Mouse (Mus musculus) G1E (cell line): Measurements from ENCODE around the gene Akr1c18. TPM values are rescaled to one million over a fixed set of nuclear protein-coding genes. Genes with fewer than 3 reads are reported as not detected.
"Not testable (repeated sequence)": the region's sequence is repeated elsewhere in the genome, so short reads cannot be mapped to it uniquely, and the experiment has no call there.

Experiments
- ATAC-seq: 2 replicates; pipeline ENCODE4 v1.8.0; 2016; ENCODE audit warnings: mild to moderate bottlenecking; ENCODE audit not compliant: insufficient number of reproducible peaks, poor library complexity, low FRiP score, severe bottlenecking; ENCODE audit errors: extremely low read depth
- DNase-seq: peaks from one replicate; pipeline ENCODE4 v3.0.0; 2012; ENCODE audit warnings: low spot score
- H3K27me3 ChIP-seq: 2 replicates; pipeline ENCODE4 v1.6.1; 2012; ENCODE audit warnings: mild to moderate bottlenecking, low read length, inconsistent platforms; ENCODE audit not compliant: insufficient read depth
- H3K36me3 ChIP-seq: replicated peaks from 2 replicates; pipeline ENCODE3; 2012; ENCODE audit warnings: mild to moderate bottlenecking, inconsistent platforms
- H3K4me1 ChIP-seq: 2 replicates; pipeline ENCODE4 v1.6.1; 2012; ENCODE audit warnings: low read depth, low read length, inconsistent platforms, mixed read lengths; ENCODE audit not compliant: insufficient read depth
- H3K4me3 ChIP-seq: 2 replicates; pipeline ENCODE4 v1.5.1; 2012; ENCODE audit warnings: low read depth, mild to moderate bottlenecking, inconsistent platforms, low read length, moderate library complexity, mixed read lengths
- H3K9me3 ChIP-seq: replicated peaks from 2 replicates; pipeline ENCODE4 v1.6.1; 2012; ENCODE audit warnings: inconsistent platforms
- CTCF ChIP-seq: IDR thresholded peaks from 2 replicates; pipeline ENCODE4 v1.5.1; 2012; ENCODE audit warnings: low read depth, low read length, inconsistent platforms, mixed read lengths
- GATA1 ChIP-seq: IDR thresholded peaks from 2 replicates; pipeline ENCODE4 v1.6.1; 2012; ENCODE audit warnings: borderline replicate concordance, low read length, inconsistent platforms, mixed read lengths
- GATA2 ChIP-seq: IDR thresholded peaks from 2 replicates; pipeline ENCODE4 v1.6.1; 2012; ENCODE audit warnings: low read depth, low read length, inconsistent platforms, borderline replicate concordance
- POLR2AphosphoS5 ChIP-seq: IDR thresholded peaks from 2 replicates; pipeline ENCODE4 v1.6.1; 2012; ENCODE audit warnings: low read depth, low read length, inconsistent platforms; ENCODE audit not compliant: insufficient replicate concordance
- TAL1 ChIP-seq: conservative IDR thresholded peaks from 2 replicates; pipeline ENCODE4 v1.6.1; 2012; ENCODE audit warnings: low read depth, low read length, inconsistent platforms, mixed read lengths
- polyA plus RNA-seq: library from polyadenylated mRNA; stranded (reverse); fragments of >175 nt; gene quantifications from 2 replicates; pipeline ENCODE4 v1.2.3, GENCODE M21; 2012
- total RNA-seq, 2 experiments: library from RNA; stranded (forward) in 1 of 2; stranded (reverse) in 1 of 2; fragments of 200-1000 nt in 1 of 2; fragments of >200 nt in 1 of 2; fragmentation: Nextera tagmentation in 1 of 2; gene quantifications; 2 replicates each; pipeline ENCODE4 v1.2.3; 2014 to 2017

The Akr1c18 gene
- not detected in 2 replicates for total RNA-seq (2014; fragmentation: Nextera tagmentation)
- total RNA-seq (2017) = not detected in 2 replicates
- not detected in 2 replicates for polyA plus RNA-seq

DNA sequence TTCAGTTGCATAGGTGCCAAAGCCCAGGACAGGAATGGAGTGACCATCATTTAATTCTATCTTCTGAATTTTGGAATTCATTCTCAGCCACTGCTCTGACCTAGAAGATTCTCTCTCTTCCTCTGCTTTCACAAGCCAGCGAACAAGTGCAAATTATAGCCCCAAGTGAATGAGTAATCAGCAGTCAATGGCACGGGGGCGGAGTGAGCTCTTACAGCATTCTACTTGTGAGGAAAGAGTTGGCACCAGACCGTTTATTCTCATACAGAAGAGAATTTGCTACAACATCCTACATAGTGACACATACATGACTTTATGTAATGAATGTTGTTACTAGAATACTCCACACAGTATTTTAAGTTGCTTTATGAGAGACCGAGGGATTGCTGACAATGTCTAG, at the start of gene Akr1c18:
Akr1c18 (minus strand) TSS at position 137 of the 400 bp plus-strand sequence.
- Histone ChIP-seq H3K4me1 (no peaks in the 10 kb centered on the region), H3K4me3 (no peak within 1 kb of the TSS), H3K27me3 (no peaks in the 10 kb centered on the region), H3K36me3 (no peaks in the 10 kb centered on the region), H3K9me3 (no peaks in the 10 kb centered on the region)
- TF ChIP-seq POLR2AphosphoS5 (no peak), TAL1 (no peak), CTCF (no peak), GATA2 (no peak), GATA1 (no peak)
- no peak for ATAC-seq
- DNase-seq = no peak

DNA sequence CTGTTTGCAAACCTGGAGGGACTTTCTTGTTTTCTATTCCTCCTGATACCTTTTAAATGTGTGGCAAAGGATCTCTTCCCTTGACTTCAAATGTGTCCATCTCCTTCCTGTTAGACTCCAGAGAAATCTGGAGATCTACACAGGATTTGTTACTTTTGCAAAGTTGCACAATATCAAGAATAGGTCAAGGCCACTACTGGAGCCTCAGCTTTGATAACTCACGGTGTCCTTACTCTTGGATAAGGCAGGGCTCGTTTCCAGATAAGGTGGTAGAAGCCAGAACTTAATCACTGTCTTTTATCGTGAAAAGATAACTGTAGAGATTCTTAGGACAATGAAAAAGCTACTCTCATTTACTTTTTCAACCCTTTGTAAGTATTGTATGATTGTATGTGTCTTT, 42.1 kb upstream of the Akr1c18 start:
- Histone ChIP-seq H3K4me1 (peaks cover 49% of the 10 kb centered on the region), H3K27me3 (no peaks in the 10 kb centered on the region), H3K9me3 (no peaks in the 10 kb centered on the region), H3K4me3 (peak overlapping the region; percentile 69), H3K36me3 (peaks cover 21% of the 10 kb centered on the region)
- DNase-seq = no peak
- TF ChIP-seq GATA2 (no peak), TAL1 (no peak), GATA1 (no peak), CTCF (no peak), POLR2AphosphoS5 (no peak)
- ATAC-seq = no peak

DNA sequence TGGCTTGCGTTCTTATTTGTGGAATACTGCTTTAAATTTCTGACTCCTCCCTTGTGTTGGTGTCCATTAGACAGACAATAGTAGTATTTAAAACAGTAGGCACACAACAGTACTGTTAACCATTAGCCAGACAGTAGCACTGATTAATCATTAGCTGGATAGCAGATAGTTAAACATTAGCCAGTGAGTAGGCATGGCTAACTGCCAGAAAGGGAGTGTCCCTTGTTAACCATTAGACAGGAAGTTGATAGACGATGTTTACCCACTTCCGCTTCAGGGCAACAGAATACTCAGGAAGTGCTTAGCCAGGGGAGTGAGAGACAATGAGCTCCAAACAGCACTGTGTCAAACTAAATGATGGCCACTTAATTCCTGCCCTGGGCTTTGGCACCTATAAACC, 40.5 kb upstream of the Akr1c18 start, which contains the start of gene Akr1c13:
Akr1c13 (plus strand) TSS at position 247 of the 400 bp plus-strand sequence.
- TF ChIP-seq POLR2AphosphoS5 = no peak
- TF ChIP-seq GATA1 = no peak
- no peak for TF ChIP-seq GATA2
- TF ChIP-seq CTCF = no peak
- no peak for TF ChIP-seq TAL1
- Histone ChIP-seq H3K4me3 (peak within 1 kb of the TSS; percentile 69), H3K4me1 (peaks cover 44% of the 10 kb centered on the region), H3K27me3 (no peaks in the 10 kb centered on the region), H3K9me3 (no peaks in the 10 kb centered on the region), H3K36me3 (peaks cover 6% of the 10 kb centered on the region)
- peak; percentile 93 for ATAC-seq
- no peak for DNase-seq

DNA sequence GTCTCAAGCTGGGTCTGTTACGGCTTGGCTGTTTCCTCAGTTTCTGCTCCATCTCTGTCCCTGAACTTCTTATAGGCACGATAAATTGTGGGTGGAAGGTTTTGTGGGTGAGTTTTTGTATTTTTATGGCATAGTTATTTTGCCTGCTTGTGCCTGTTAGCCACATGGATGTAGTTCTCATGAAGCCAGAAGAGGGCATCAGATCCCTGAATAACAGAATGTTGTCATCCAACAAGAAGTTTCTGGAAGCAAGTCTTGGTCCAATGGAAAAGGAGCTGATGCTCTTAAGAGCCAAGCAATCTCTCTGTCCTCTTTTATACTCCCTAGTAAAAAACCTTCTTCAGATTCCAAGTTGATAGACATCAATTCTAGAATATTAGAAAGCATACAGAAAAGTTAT, 37.7 kb upstream of the Akr1c18 start:
- DNase-seq (no peak), ATAC-seq (no peak)
- TF ChIP-seq CTCF (no peak), GATA2 (no peak), GATA1 (no peak), POLR2AphosphoS5 (no peak), TAL1 (no peak)
- no peak overlapping the region for H3K4me3 ChIP-seq
- no peaks in the 10 kb centered on the region for H3K27me3 ChIP-seq
- peaks cover 2% of the 10 kb centered on the region for H3K9me3 ChIP-seq
- peaks cover 43% of the 10 kb centered on the region for H3K4me1 ChIP-seq
- no peaks in the 10 kb centered on the region for H3K36me3 ChIP-seq

DNA sequence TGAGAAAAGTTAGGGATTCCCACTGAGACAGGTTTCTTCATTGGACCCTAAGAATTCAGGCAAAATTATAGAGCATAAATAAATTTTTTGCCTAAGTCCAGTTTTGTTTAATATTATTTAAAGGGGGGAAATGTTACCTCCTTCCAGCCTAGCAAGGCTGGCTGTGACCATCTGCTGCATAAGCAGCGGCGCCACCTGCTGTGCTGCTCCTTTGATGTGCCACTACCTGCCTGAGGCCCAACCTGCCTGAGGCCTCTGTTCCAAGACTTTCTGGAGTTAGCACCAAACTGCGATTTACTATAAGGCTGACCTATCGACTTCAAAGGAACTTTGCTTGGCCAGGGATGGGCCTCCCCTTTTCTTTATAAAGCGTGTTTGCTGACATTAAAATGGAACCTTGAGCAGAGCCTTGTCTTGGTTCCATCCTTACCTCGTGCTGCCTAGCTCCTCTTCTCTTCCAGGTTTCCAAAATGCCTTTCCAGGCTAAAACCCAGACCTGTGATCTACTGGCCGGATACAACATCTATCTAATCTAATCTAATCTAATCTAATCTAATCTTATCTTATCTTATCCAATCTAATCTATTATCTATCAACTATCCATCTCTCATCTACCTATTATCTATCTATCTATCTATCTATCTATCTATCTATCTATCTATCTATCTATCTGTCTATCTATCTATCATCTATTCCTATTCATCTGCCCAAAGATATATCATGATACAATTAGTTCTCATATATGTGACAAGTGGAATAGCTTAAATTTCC, 36.4 kb upstream of the Akr1c18 start:
- H3K4me3 ChIP-seq, ATAC-seq, DNase-seq, H3K27me3 ChIP-seq, H3K9me3 ChIP-seq, H3K36me3 ChIP-seq: not testable (repeated sequence)
- H3K4me1 ChIP-seq = peaks cover 33% of the 10 kb centered on the region

DNA sequence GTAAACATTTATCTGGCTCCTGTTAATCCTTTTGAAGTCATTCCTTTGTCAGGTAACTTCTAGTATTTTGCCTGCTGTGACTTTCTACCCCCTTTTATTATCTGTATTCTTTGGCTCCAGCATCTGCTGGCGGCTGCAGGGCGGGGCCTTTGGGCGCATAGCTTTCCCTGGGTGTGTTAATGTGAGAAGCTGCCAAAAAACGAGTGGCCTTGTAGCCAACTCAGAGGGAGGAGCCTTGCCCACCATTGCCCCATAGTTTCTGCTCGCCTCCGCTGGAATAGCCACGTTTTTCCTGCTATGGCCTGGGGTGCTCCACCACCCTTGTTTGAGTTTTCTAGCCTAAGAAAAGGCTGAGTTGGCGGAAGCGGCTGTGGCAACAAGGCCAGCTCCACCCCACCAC, 32.7 kb upstream of the Akr1c18 start:
- DNase-seq (no peak), ATAC-seq (no peak)
- TF ChIP-seq GATA1 = no peak
- TF ChIP-seq POLR2AphosphoS5 = no peak
- TF ChIP-seq CTCF = no peak
- TF ChIP-seq GATA2 = no peak
- no peak for TF ChIP-seq TAL1
- H3K4me1 ChIP-seq = peaks cover 12% of the 10 kb centered on the region
- no peaks in the 10 kb centered on the region for H3K36me3 ChIP-seq
- no peaks in the 10 kb centered on the region for H3K27me3 ChIP-seq
- H3K4me3 ChIP-seq = no peak overlapping the region
- peaks cover 8% of the 10 kb centered on the region for H3K9me3 ChIP-seq

DNA sequence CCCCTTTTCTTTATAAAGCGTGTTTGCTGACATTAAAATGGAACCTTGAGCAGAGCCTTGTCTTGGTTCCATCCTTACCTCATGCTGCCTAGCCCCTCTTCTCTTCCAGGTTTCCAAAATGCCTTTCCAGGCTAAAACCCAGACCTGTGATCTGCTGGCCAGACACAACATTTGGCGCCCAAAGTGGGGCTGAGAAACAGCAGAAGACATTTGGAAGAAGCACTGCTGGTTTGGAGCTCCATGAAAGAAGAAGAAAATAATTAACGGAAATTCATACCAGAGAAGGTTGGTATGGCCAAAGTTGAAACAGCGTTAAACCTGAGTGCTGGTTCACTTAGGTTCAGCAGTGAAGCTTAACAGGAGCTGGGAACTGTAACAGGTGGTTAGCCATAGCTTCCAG, 30.9 kb upstream of the Akr1c18 start:
- not testable (repeated sequence) for ATAC-seq, H3K4me3 ChIP-seq, DNase-seq

More for the DNA sequence above, 30.9 kb upstream of the Akr1c18 start:
- not testable (repeated sequence) for H3K36me3 ChIP-seq, H3K9me3 ChIP-seq, H3K4me1 ChIP-seq, H3K27me3 ChIP-seq
